ENCODE assay signal across 10 mouse cellular contexts in genomic region chr10:58394170-58394569, GRCm38 (mm10). TPM values are rescaled to one million over a fixed set of nuclear protein-coding genes. Genes with fewer than 3 reads are reported as not detected.
DNase-seq lines count a peak whose midpoint lies in the region; ATAC-seq lines count a peak whose summit lies in the region.
"Had no signal": no experiment of that assay in that cellular context is flagged by ENCODE, and none has a peak within 500 bp of the region (broad histone marks: within the 10 kb centered on the region; RNA-seq: fewer than 3 reads in every experiment).

No protein-coding gene starts in this region.

- no peak overlapping the region for H3K4me3 ChIP-seq in hindbrain, embryonic 16.5 days (ENCODE audit: low read length)
- H3K4me3 ChIP-seq in hindbrain, embryonic 11.5 days (ENCODE audit: low read depth, low read length), result no peak overlapping the region
- H3K4me3 ChIP-seq: embryonic facial prominence, embryonic 13.5 days; neural tube, embryonic 13.5 days had no signal

- H3K9ac ChIP-seq in hindbrain, embryonic 16.5 days (ENCODE audit: low read depth, low read length), result 0 out of 2 replicates have a peak overlapping the region, but pooled peaks have one; percentile 18
- no peak overlapping the region for H3K9ac ChIP-seq in hindbrain, embryonic 11.5 days (ENCODE audit: low read depth, low read length)
- H3K9ac ChIP-seq: embryonic facial prominence, embryonic 13.5 days; neural tube, embryonic 13.5 days had no signal

- H3K4me2 ChIP-seq in hindbrain, embryonic 16.5 days (ENCODE audit: low read length), result no peak overlapping the region
- H3K4me2 ChIP-seq in hindbrain, embryonic 11.5 days (replicated peaks; ENCODE audit: low read depth, low read length), result no peak overlapping the region
- H3K4me2 ChIP-seq: embryonic facial prominence, embryonic 13.5 days; neural tube, embryonic 13.5 days had no signal

- no peak overlapping the region for H3K27ac ChIP-seq in hindbrain, embryonic 16.5 days (ENCODE audit: low read depth, low read length)
- H3K27ac ChIP-seq in hindbrain, embryonic 11.5 days (ENCODE audit: low read depth, low read length), result no peak overlapping the region
- H3K27ac ChIP-seq: embryonic facial prominence, embryonic 13.5 days; neural tube, embryonic 13.5 days had no signal

- DNase-seq in hindbrain, embryonic 11.5 days (ENCODE audit: low spot score), result no peak
- peak; percentile 88 to 91 for DNase-seq in heart, adult 18-20 months
- DNase-seq in kidney, postnatal 36 days, result peak; percentile 44 to 50
- peak; percentile 9 for DNase-seq in ovary, postnatal 10 days (ENCODE audit: low spot score)
- DNase-seq in spleen, postnatal 36 days (ENCODE audit: low spot score in 2 of 2), result no peak
- no peak for DNase-seq in layer of hippocampus, postnatal 14 days (ENCODE audit: low spot score in 2 of 2)

- no peaks in the 10 kb centered on the region for H3K27me3 ChIP-seq in hindbrain, embryonic 16.5 days (replicated peaks; ENCODE audit: control insufficient read depth, insufficient read depth, low read length)
- H3K27me3 ChIP-seq in hindbrain, embryonic 11.5 days (ENCODE audit: control insufficient read depth, insufficient read depth, low read length), result no peaks in the 10 kb centered on the region
- H3K27me3 ChIP-seq: embryonic facial prominence, embryonic 13.5 days; neural tube, embryonic 13.5 days had no signal

- no peaks in the 10 kb centered on the region; the same call in 1 of the 2 replicates for H3K36me3 ChIP-seq in hindbrain, embryonic 16.5 days (ENCODE audit: control insufficient read depth, insufficient read depth, low read length)
- H3K36me3 ChIP-seq in hindbrain, embryonic 11.5 days (ENCODE audit: control insufficient read depth, insufficient read depth, low read length), result no peaks in the 10 kb centered on the region

- 72% methylated on average over 10 of the region's 10 CpGs for WGBS in hindbrain, embryonic 16.5 days
- 68% methylated on average over 10 of the region's 10 CpGs for WGBS in hindbrain, embryonic 11.5 days

- no peaks in the 10 kb centered on the region; the same call in 1 of the 2 replicates for H3K4me1 ChIP-seq in hindbrain, embryonic 16.5 days (ENCODE audit: control insufficient read depth, insufficient read depth, low read depth, low read length)
- no peaks in the 10 kb centered on the region for H3K4me1 ChIP-seq in hindbrain, embryonic 11.5 days (replicated peaks; ENCODE audit: control insufficient read depth, insufficient read depth, low read length)
- H3K4me1 ChIP-seq: embryonic facial prominence, embryonic 13.5 days had no signal

- ATAC-seq in hindbrain, embryonic 16.5 days, result no peak
- ATAC-seq in hindbrain, embryonic 11.5 days (ENCODE audit: low FRiP score), result no peak
- ATAC-seq in inflammation-experienced regulatory T-cells, adult 6 months, result no peak

- H3K9me3 ChIP-seq in hindbrain, embryonic 16.5 days (ENCODE audit: control insufficient read depth, low read length), result no peaks in the 10 kb centered on the region
- no peaks in the 10 kb centered on the region for H3K9me3 ChIP-seq in hindbrain, embryonic 11.5 days (ENCODE audit: control insufficient read depth, low read length)
- H3K9me3 ChIP-seq: embryonic facial prominence, embryonic 13.5 days; neural tube, embryonic 13.5 days had no signal

RNA-seq across cellular contexts. Expression of gene Ranbp2, which starts 52.5 kb away (rescaled TPM):
- 12.5 and 14.1 TPM in 2 replicates for polyA plus RNA-seq in hindbrain, embryonic 16.5 days (2015; fragmentation: Nextera tagmentation; extraction: Ambion mirVana)
- polyA plus RNA-seq in hindbrain, embryonic 11.5 days (2014; fragmentation: Nextera tagmentation; extraction: Ambion mirVana), result 33.6 and 48.2 TPM in 2 replicates
- 10 to 100 TPM; 51.1 to 54.7 TPM for total RNA-seq in heart, adult 18-20 months (2021)
- polyA plus RNA-seq in inflammation-experienced regulatory T-cells, adult 6 months (2017; shearing (Covaris generic)), result 10 to 100 TPM; 23.6 to 27.6 (median 27.3) TPM
- 10 to 100 TPM; 66.5 to 70.8 TPM for total RNA-seq in layer of hippocampus, postnatal 14 days (2021)

Comparison
In these comparisons a context has a peak if more than half of its experiments do, and no peak if none do; other contexts are left out.
1. DNase-seq: peak in heart, adult 18-20 months (2 of 2), kidney, postnatal 36 days (2 of 2) and ovary, postnatal 10 days (single experiment); none in hindbrain, embryonic 11.5 days (single experiment), spleen, postnatal 36 days (0 of 2) and layer of hippocampus, postnatal 14 days (0 of 2).